ENCODE assay signal across 22 mouse cellular contexts in the genomic region with DNA sequence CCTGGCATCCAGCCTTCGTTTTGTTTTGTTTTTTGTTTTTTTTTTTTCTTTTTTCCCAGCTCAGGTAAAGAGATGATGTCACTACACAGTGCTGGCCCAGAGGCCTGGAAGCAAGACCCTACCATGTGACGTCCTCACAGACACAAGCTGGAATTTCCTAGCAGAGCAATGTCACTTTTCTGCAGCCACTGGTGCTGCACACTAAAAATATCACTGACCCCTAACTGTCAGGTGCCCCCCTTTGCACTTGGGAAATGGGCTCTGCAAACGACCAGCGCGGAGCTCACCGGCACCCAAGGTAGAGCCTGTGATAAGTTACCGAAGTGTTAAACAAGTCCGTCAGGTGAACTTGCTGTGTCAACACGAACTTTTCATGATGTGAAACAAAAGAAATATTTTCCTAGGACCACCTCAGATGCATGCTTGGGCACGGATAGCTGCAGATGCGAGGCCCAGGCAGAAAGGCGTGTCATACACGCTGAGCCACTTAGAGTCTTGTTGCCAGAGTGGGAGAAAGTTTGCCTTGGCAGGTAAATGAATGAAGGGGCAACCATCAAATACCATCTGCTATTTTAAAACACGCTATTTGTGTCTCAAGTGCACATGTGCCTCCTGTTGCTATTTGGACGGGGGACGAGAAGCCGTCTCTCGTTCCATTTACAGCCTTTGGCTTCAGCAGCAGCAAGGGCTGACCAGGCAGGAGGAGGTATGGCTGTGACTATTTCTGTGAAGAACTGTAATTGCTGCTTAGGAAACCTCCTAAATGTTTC. TPM values are rescaled to one million over a fixed set of nuclear protein-coding genes. Genes with fewer than 3 reads are reported as not detected.
DNase-seq lines count a peak whose midpoint lies in the region; ATAC-seq and TF ChIP-seq lines count a peak whose summit lies in the region.
"Had no signal": no experiment of that assay in that cellular context is flagged by ENCODE, and none has a peak within 500 bp of the region (broad histone marks: within the 10 kb centered on the region; RNA-seq: fewer than 3 reads in every experiment).

No protein-coding gene starts in this region.

- intact Hi-C loops in left cerebral cortex, adult 2 months (cut with DNase I): loop anchor here (2.0 kb wide), 1 partner anchor 44 kb away; no protein-coding TSS in a partner anchor

- H3K27ac ChIP-seq in forebrain, embryonic 12.5 days: peak overlapping the region; percentile 19; the same call in 1 of the 2 replicates
- no peak overlapping the region for H3K27ac ChIP-seq in forebrain, postnatal 0 days (ENCODE audit: low read depth, low read length)
- no peak overlapping the region for H3K27ac ChIP-seq in lung, embryonic 15.5 days
- H3K27ac ChIP-seq in lung, postnatal 0 days (ENCODE audit: low read length): no peak overlapping the region
- H3K27ac ChIP-seq in heart, embryonic 11.5 days (ENCODE audit: low read depth, low read length): peak overlapping the region; percentile 96
- no peak overlapping the region for H3K27ac ChIP-seq in left cerebral cortex, adult 2 months
- H3K27ac ChIP-seq: embryonic facial prominence, embryonic 13.5 days; hindbrain, embryonic 13.5 days; kidney, postnatal 0 days; neural tube, embryonic 12.5 days had no signal

- no peak for TF ChIP-seq EP300 in lung, postnatal 0 days (IDR thresholded peaks at IDR 0.05)

- no peak for DNase-seq in forebrain, postnatal 0 days
- DNase-seq in lung, postnatal 0 days (ENCODE audit: low spot score): no peak
- DNase-seq in heart, postnatal 4 days: peak; percentile 46
- DNase-seq in spleen, adult 12 weeks (ENCODE audit: low spot score): no peak
- no peak for DNase-seq in left cerebral cortex, adult 2 months (ENCODE audit: extremely low spot score in 1 of 2, low spot score in 2 of 2)
- DNase-seq: layer of hippocampus, adult 9-11 months; lung, postnatal 10 days; thymus, postnatal 14 days had no signal

- no peak for ATAC-seq in forebrain, embryonic 12.5 days (ENCODE audit: low FRiP score)
- no peak for ATAC-seq in forebrain, postnatal 0 days
- no peak for ATAC-seq in lung, embryonic 15.5 days (ENCODE audit: borderline replicate concordance, extremely low read depth, low FRiP score, low TSS enrichment)
- ATAC-seq in lung, postnatal 0 days: no peak
- ATAC-seq in heart, embryonic 11.5 days (replicated peaks; ENCODE audit: insufficient number of reproducible peaks, low FRiP score, low TSS enrichment): no peak
- ATAC-seq: intestine, embryonic 16.5 days had no signal

- 89% methylated on average over 18 of the region's 18 CpGs for WGBS in forebrain, embryonic 12.5 days
- WGBS in forebrain, postnatal 0 days: 63% methylated on average over 18 of the region's 18 CpGs
- WGBS in lung, embryonic 15.5 days: 54% methylated on average over 18 of the region's 18 CpGs
- WGBS in lung, postnatal 0 days: 56% methylated on average over 18 of the region's 18 CpGs
- 49% methylated on average over 18 of the region's 18 CpGs for WGBS in heart, embryonic 11.5 days (ENCODE audit: insufficient replicate concordance)

- no peak overlapping the region for H3K4me3 ChIP-seq in forebrain, embryonic 12.5 days (replicated peaks)
- no peak overlapping the region for H3K4me3 ChIP-seq in forebrain, postnatal 0 days (ENCODE audit: low read depth, low read length)
- H3K4me3 ChIP-seq in lung, embryonic 15.5 days: no peak overlapping the region
- no peak overlapping the region for H3K4me3 ChIP-seq in lung, postnatal 0 days (ENCODE audit: low read depth, low read length)
- H3K4me3 ChIP-seq in heart, embryonic 11.5 days (ENCODE audit: low read depth, low read length): peak overlapping the region; percentile 4
- no peak overlapping the region for H3K4me3 ChIP-seq in left cerebral cortex, adult 2 months
- H3K4me3 ChIP-seq: embryonic facial prominence, embryonic 13.5 days; hindbrain, embryonic 13.5 days; neural tube, embryonic 12.5 days had no signal

- H3K27me3 ChIP-seq in forebrain, embryonic 12.5 days: no peaks in the 10 kb centered on the region
- no peaks in the 10 kb centered on the region for H3K27me3 ChIP-seq in forebrain, postnatal 0 days (ENCODE audit: insufficient read depth, low read length)
- H3K27me3 ChIP-seq in lung, embryonic 15.5 days: no peaks in the 10 kb centered on the region
- H3K27me3 ChIP-seq in lung, postnatal 0 days (replicated peaks; ENCODE audit: insufficient read depth, low read length): no peaks in the 10 kb centered on the region
- no peaks in the 10 kb centered on the region for H3K27me3 ChIP-seq in heart, embryonic 11.5 days (ENCODE audit: control insufficient read depth, insufficient read depth, low read length)
- H3K27me3 ChIP-seq: embryonic facial prominence, embryonic 13.5 days; hindbrain, embryonic 13.5 days; neural tube, embryonic 12.5 days had no signal

- peaks cover 16% of the 10 kb centered on the region for H3K36me3 ChIP-seq in forebrain, embryonic 12.5 days (replicated peaks)
- no peaks in the 10 kb centered on the region for H3K36me3 ChIP-seq in forebrain, postnatal 0 days (ENCODE audit: insufficient read depth)
- H3K36me3 ChIP-seq in lung, embryonic 15.5 days: no peaks in the 10 kb centered on the region
- H3K36me3 ChIP-seq in lung, postnatal 0 days (ENCODE audit: insufficient read depth, low read length): no peaks in the 10 kb centered on the region
- H3K36me3 ChIP-seq in heart, embryonic 11.5 days (ENCODE audit: control insufficient read depth, insufficient read depth, low read length): no peaks in the 10 kb centered on the region

- no peak overlapping the region for H3K4me2 ChIP-seq in forebrain, embryonic 12.5 days
- H3K4me2 ChIP-seq in forebrain, postnatal 0 days (ENCODE audit: low read depth): no peak overlapping the region
- H3K4me2 ChIP-seq in lung, embryonic 15.5 days: peak overlapping the region; percentile 25; the same call in 1 of the 2 replicates
- H3K4me2 ChIP-seq in lung, postnatal 0 days (replicated peaks; ENCODE audit: low read depth, low read length): no peak overlapping the region
- H3K4me2 ChIP-seq in heart, embryonic 11.5 days: peak overlapping the region; percentile 49
- H3K4me2 ChIP-seq: embryonic facial prominence, embryonic 13.5 days; hindbrain, embryonic 13.5 days; liver, embryonic 11.5 days; neural tube, embryonic 12.5 days had no signal

- H3K4me1 ChIP-seq in forebrain, embryonic 12.5 days: peaks cover 21% of the 10 kb centered on the region
- H3K4me1 ChIP-seq in forebrain, postnatal 0 days (ENCODE audit: insufficient read depth): 0 out of 2 replicates have a peak, but pooled peaks cover 4% of the 10 kb centered on the region
- H3K4me1 ChIP-seq in lung, embryonic 15.5 days: peaks cover 12% of the 10 kb centered on the region
- no peaks in the 10 kb centered on the region for H3K4me1 ChIP-seq in lung, postnatal 0 days (ENCODE audit: insufficient read depth, low read depth, low read length)
- peaks cover 32% of the 10 kb centered on the region for H3K4me1 ChIP-seq in heart, embryonic 11.5 days (ENCODE audit: control insufficient read depth, insufficient read depth, low read length)

- no peak overlapping the region for H3K9ac ChIP-seq in forebrain, embryonic 12.5 days
- no peak overlapping the region for H3K9ac ChIP-seq in forebrain, postnatal 0 days
- no peak overlapping the region for H3K9ac ChIP-seq in lung, embryonic 15.5 days
- no peak overlapping the region for H3K9ac ChIP-seq in lung, postnatal 0 days (replicated peaks; ENCODE audit: low read depth)
- peak overlapping the region; percentile 54; the same call in 1 of the 2 replicates for H3K9ac ChIP-seq in heart, embryonic 11.5 days (ENCODE audit: low read depth, low read length)
- H3K9ac ChIP-seq: embryonic facial prominence, embryonic 13.5 days; hindbrain, embryonic 13.5 days; neural tube, embryonic 12.5 days had no signal

- H3K9me3 ChIP-seq in forebrain, embryonic 12.5 days: no peaks in the 10 kb centered on the region
- H3K9me3 ChIP-seq in forebrain, postnatal 0 days (ENCODE audit: low read length): no peaks in the 10 kb centered on the region
- H3K9me3 ChIP-seq in lung, embryonic 15.5 days: no peaks in the 10 kb centered on the region
- no peaks in the 10 kb centered on the region for H3K9me3 ChIP-seq in lung, postnatal 0 days (ENCODE audit: low read length)
- no peaks in the 10 kb centered on the region for H3K9me3 ChIP-seq in heart, embryonic 11.5 days (replicated peaks; ENCODE audit: control insufficient read depth, low read length)
- H3K9me3 ChIP-seq: embryonic facial prominence, embryonic 13.5 days; hindbrain, embryonic 13.5 days; neural tube, embryonic 12.5 days had no signal

- no peak for TF ChIP-seq CTCF in forebrain, postnatal 0 days (IDR thresholded peaks at IDR 0.05; ENCODE audit: low read depth)
- no peak for TF ChIP-seq CTCF in lung, postnatal 0 days (IDR thresholded peaks at IDR 0.05)
- no peak for TF ChIP-seq CTCF in left cerebral cortex, adult 2 months (IDR thresholded peaks at IDR 0.05)

RNA-seq across cellular contexts. Expression of gene Gm13090, which starts 7.1 kb away (rescaled TPM):
- polyA plus RNA-seq in forebrain, embryonic 12.5 days (2016; fragmentation: Nextera tagmentation; extraction: Ambion mirVana): 0.54 TPM in 1 of 2 replicates, not detected in the other
- total RNA-seq in forebrain, postnatal 0 days (2014; rRNA removed): not detected in 2 replicates
- polyA plus RNA-seq in forebrain, postnatal 0 days (2015; fragmentation: Nextera tagmentation; extraction: Ambion mirVana): not detected in 2 replicates
- not detected in 2 replicates for polyA plus RNA-seq in lung, embryonic 15.5 days (2015; fragmentation: Nextera tagmentation; extraction: Ambion mirVana)
- not detected in 2 replicates for polyA plus RNA-seq in lung, postnatal 0 days (2015; fragmentation: Nextera tagmentation; extraction: Ambion mirVana)
- 0.21 TPM in 1 of 2 replicates, not detected in the other for polyA plus RNA-seq in heart, embryonic 11.5 days (2014; fragmentation: Nextera tagmentation; extraction: Ambion mirVana)
- total RNA-seq in heart, postnatal 4 days (2021): not detected
- not detected for total RNA-seq in left cerebral cortex, adult 2 months (2021)
- total RNA-seq: common myeloid progenitor, adult 5-6 weeks; left cerebral cortex, postnatal 25 days had no signal
- polyA plus RNA-seq: C2C12; embryonic facial prominence, embryonic 13.5 days; hindbrain, embryonic 13.5 days; intestine, embryonic 16.5 days; liver, embryonic 11.5 days; neural tube, embryonic 12.5 days; small intestine, adult 2 months; stomach, embryonic 16.5 days had no signal

RNA-seq across cellular contexts. Expression of gene Vamp3, which starts 38.8 kb away (rescaled TPM):
- polyA plus RNA-seq in forebrain, embryonic 12.5 days (2016; fragmentation: Nextera tagmentation; extraction: Ambion mirVana): 77.4 and 77.5 TPM in 2 replicates
- 37.9 and 47.1 TPM in 2 replicates for total RNA-seq in forebrain, postnatal 0 days (2014; rRNA removed)
- polyA plus RNA-seq in forebrain, postnatal 0 days (2015; fragmentation: Nextera tagmentation; extraction: Ambion mirVana): 39.2 and 48.8 TPM in 2 replicates
- polyA plus RNA-seq in lung, embryonic 15.5 days (2015; fragmentation: Nextera tagmentation; extraction: Ambion mirVana): 125 and 131 TPM in 2 replicates
- 122 and 141 TPM in 2 replicates for polyA plus RNA-seq in lung, postnatal 0 days (2015; fragmentation: Nextera tagmentation; extraction: Ambion mirVana)
- polyA plus RNA-seq in heart, embryonic 11.5 days (2014; fragmentation: Nextera tagmentation; extraction: Ambion mirVana): 88.5 and 102 TPM in 2 replicates
- 10 to 100 TPM; 83.2 to 86.2 TPM for total RNA-seq in heart, postnatal 4 days (2021)
- total RNA-seq in left cerebral cortex, adult 2 months (2021): 10 to 100 TPM; 29.6 to 32.5 TPM

RNA-seq across cellular contexts. Expression of gene Per3, which starts 52.1 kb away (rescaled TPM):
- polyA plus RNA-seq in forebrain, embryonic 12.5 days (2016; fragmentation: Nextera tagmentation; extraction: Ambion mirVana): 4.8 and 5.8 TPM in 2 replicates
- 3.3 and 6.9 TPM in 2 replicates for total RNA-seq in forebrain, postnatal 0 days (2014; rRNA removed)
- polyA plus RNA-seq in forebrain, postnatal 0 days (2015; fragmentation: Nextera tagmentation; extraction: Ambion mirVana): 2.9 and 3.0 TPM in 2 replicates
- 7.6 and 8.3 TPM in 2 replicates for polyA plus RNA-seq in lung, embryonic 15.5 days (2015; fragmentation: Nextera tagmentation; extraction: Ambion mirVana)
- 22.9 and 27.1 TPM in 2 replicates for polyA plus RNA-seq in lung, postnatal 0 days (2015; fragmentation: Nextera tagmentation; extraction: Ambion mirVana)
- polyA plus RNA-seq in heart, embryonic 11.5 days (2014; fragmentation: Nextera tagmentation; extraction: Ambion mirVana): 6.6 and 6.7 TPM in 2 replicates
- 10 to 100 TPM; 12.0 to 12.9 TPM for total RNA-seq in heart, postnatal 4 days (2021)
- total RNA-seq in left cerebral cortex, adult 2 months (2021): 10 to 100 TPM; 25.1 to 29.9 TPM

Comparison
In these comparisons a context has a peak if more than half of its experiments do, and no peak if none do; other contexts are left out.
1. H3K27ac ChIP-seq: peak in forebrain, embryonic 12.5 days (single experiment) and heart, embryonic 11.5 days (single experiment); none in forebrain, postnatal 0 days (single experiment), lung, embryonic 15.5 days (single experiment), lung, postnatal 0 days (single experiment) and left cerebral cortex, adult 2 months (single experiment).
2. H3K4me2 ChIP-seq: peak in lung, embryonic 15.5 days (single experiment) and heart, embryonic 11.5 days (single experiment); none in forebrain, embryonic 12.5 days (single experiment), forebrain, postnatal 0 days (single experiment) and lung, postnatal 0 days (single experiment).